Mouse (Mus musculus) kidney, embryonic 16.5 days (tissue): Measurements from ENCODE around the gene Mapk8ip3. TPM values are rescaled to one million over a fixed set of nuclear protein-coding genes. Genes with fewer than 3 reads are reported as not detected.

Source experiments
- ATAC-seq: fragments of 200-750 bp; cut with Nextera tagmentation; 2 replicates; pipeline ENCODE4 v1.8.0; 2017; ENCODE audit warnings: moderate TSS enrichment; ENCODE audit not compliant: low FRiP score, low TSS enrichment
- H3K27ac ChIP-seq: fragments of 300-500 bp; sonication (generic); 2 replicates; pipeline ENCODE4 v1.5.1; 2014; ENCODE audit warnings: low read length
- H3K27me3 ChIP-seq: fragments of 300-500 bp; sonication (generic); 2 replicates; pipeline ENCODE4 v1.6.1; 2014; ENCODE audit warnings: low read length, control low read depth, mixed read lengths; ENCODE audit not compliant: insufficient read depth
- H3K36me3 ChIP-seq: fragments of 300-500 bp; sonication (generic); 2 replicates; pipeline ENCODE4 v1.6.1; 2014; ENCODE audit warnings: low read length, control low read depth, mixed read lengths; ENCODE audit not compliant: insufficient read depth
- H3K4me1 ChIP-seq: fragments of 300-500 bp; sonication (generic); 2 replicates; pipeline ENCODE4 v1.6.1; 2014; ENCODE audit warnings: low read length, control low read depth, mixed read lengths; ENCODE audit not compliant: insufficient read depth
- H3K4me2 ChIP-seq: fragments of 300-500 bp; sonication (generic); replicated peaks from 2 replicates; pipeline ENCODE4 v1.6.1; 2014; ENCODE audit warnings: low read depth, low read length
- H3K4me3 ChIP-seq: fragments of 300-500 bp; sonication (generic); 2 replicates; pipeline ENCODE4 v1.5.1; 2014; ENCODE audit warnings: mild to moderate bottlenecking, low read length
- H3K9ac ChIP-seq: fragments of 300-500 bp; sonication (generic); replicated peaks from 2 replicates; pipeline ENCODE4 v1.6.1; 2014; ENCODE audit warnings: low read length
- H3K9me3 ChIP-seq: fragments of 300-500 bp; sonication (generic); 2 replicates; pipeline ENCODE4 v1.6.1; 2016; ENCODE audit warnings: low read length, control low read depth
- WGBS: fragments of 180-500 bp; shearing (Covaris S2); extraction: QIAGEN DNeasy Blood & Tissue Kit; methylation state at CpG from one replicate; pipeline ENCODE4 v1.1.7; 2014; 5-methylcytosine and 5-hydroxymethylcytosine counted together
- polyA plus RNA-seq: library from polyadenylated mRNA; unstranded; fragments of >200 nt; fragmentation: Nextera tagmentation; extraction: Ambion mirVana; gene quantifications from 2 replicates; pipeline ENCODE4 v1.2.1, GENCODE M21; 2015

Mapk8ip3 gene
- polyA plus RNA-seq, 1 experiment from 2014 or later, result 30.1 TPM

DNA sequence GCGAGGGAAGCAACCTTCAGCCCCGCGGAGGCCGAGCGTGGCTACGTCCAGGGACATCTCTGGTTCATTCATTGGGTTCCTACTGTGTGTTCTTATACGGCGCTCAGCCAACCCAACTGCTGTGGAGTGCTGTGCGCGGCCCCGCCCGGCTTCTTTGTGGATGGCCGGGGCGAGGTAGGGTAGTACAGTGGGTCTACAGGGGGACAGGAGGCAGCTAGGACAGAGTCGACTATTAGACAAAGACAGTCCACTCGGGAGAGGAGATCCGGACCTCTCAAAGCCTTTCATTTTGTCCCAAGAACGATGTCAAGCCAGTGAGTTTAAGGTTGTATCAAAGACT lies 49.9 kb downstream of the Mapk8ip3 start:
- H3K4me2 ChIP-seq, result peak overlapping the region; percentile 84
- no peaks in the 10 kb centered on the region for H3K27me3 ChIP-seq
- peak; percentile 43 for ATAC-seq
- H3K27ac ChIP-seq, result peak overlapping the region; percentile 76; the same call in 1 of the 2 replicates
- 2% methylated on average over 18 of the region's 18 CpGs for WGBS
- peaks cover 17% of the 10 kb centered on the region for H3K4me1 ChIP-seq
- peak overlapping the region; percentile 89 for H3K9ac ChIP-seq
- no peaks in the 10 kb centered on the region for H3K9me3 ChIP-seq
- H3K4me3 ChIP-seq, result peak overlapping the region; percentile 84
- H3K36me3 ChIP-seq, result peaks cover 19% of the 10 kb centered on the region

DNA sequence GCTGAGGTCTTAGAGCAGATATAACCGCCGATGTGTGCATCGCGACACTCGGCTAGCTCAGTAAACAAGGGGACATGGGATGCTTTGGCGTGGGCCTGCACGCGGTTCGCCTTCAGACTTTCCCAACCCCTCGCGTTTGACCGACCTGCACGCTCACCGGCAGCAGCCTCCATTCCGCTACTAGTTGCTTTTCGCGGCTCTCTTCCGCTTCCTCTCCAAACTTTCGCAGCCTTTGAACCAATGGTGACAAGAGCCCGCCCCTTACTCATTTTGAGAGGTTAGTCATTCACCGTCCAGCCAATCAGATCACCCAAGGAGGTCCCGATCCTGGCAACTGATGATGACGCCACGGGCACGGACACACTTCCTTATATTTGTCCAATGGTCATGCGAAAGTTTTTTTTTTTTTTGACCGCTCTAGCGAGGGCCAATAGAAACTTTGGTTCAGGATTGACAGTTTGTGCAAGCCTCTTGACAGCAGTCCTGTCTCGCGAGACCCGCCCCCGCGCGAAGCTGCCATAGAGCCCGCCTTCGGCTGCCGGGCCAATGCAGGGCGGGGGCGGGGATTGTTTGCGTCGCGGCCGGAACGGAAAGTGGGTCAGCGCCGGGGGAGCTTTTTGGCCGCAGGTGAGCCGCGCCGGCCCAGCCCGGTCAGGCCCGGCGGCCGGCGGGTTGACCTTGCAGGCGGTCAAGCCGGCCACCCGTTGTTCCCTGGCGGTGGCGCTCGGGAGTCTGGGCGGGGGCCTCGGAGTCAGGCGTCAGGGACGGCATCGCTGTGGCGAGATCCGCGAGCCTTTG lies 50.4 kb downstream of the Mapk8ip3 start, which contains the start of the genes Nubp2 and Spsb3:
Gene Nubp2 (minus strand): TSS at position 216 of the 798 bp plus-strand sequence.
Gene Spsb3 (plus strand): TSS at position 510 of the 798 bp plus-strand sequence.
- Histone ChIP-seq H3K4me1 (peaks cover 17% of the 10 kb centered on the region), H3K9ac (peak within 1 kb of the TSS; percentile 89), H3K9me3 (no peaks in the 10 kb centered on the region), H3K36me3 (peaks cover 15% of the 10 kb centered on the region), H3K27me3 (no peaks in the 10 kb centered on the region), H3K27ac (peak within 1 kb of the TSS; percentile 76; the same call in 1 of the 2 replicates), H3K4me3 (peak within 1 kb of the TSS; percentile 84), H3K4me2 (peak within 1 kb of the TSS; percentile 84)
- under 1% methylated on average over 68 of the region's 69 CpGs for WGBS
- peak; percentile 97 for ATAC-seq

DNA sequence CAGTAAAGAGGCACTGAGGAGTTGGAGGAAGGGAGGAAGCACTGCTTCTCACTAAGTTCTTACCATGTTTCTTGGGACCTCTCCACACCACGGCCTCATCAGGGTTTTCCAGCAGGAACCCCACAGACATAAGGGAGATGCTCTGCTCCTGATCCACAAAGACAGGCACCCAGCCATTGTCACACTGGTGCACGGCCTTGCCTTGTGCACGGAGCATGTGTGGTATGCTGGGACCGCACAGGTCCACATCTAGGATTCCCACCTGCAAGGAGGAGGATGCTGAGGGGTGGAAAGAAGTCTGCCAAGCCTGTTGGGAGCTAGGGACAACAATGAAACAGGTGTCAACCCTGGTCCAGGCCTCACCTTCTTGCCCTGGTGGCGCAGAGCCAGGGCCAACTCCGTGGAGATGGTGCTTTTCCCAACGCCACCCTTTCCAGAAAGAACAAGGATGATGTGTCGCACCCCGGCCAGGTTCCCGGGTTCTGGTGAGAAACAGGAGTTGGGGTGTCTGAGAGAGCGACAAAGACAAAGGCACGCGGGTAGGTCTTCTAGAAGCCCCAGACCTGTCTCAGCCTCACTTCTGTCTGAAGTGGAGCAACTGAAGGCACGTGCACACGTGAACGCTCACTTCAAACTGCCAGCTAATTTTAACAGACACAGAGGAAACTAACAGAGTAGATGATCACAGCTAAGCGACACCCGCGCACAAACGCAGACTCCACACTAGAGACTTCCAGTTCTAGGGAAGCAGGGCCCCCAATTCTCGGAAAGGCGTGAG lies 51.2 kb downstream of the Mapk8ip3 start:
- peak overlapping the region; percentile 71 for H3K9ac ChIP-seq
- WGBS, result 25% methylated on average over 22 of the region's 22 CpGs

DNA sequence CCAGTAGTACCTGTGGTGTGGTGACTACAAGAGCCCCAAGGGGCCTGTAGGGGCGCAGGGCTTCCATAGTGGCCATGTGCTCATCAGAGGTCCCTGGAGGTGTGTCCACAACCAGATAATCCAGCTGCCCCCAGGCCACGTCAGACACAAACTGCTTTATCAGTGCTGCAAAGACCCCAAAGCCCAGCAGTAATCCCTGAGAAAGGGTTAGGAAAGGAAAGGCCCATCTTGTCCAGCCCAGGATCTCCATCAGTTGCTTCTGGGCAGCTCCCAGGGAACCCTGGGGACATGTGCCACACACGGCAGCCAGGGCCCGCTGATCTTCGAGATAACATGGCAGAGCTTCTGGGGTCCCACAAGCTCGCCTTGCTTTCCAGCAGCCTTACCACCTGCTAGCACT lies 52.4 kb downstream of the Mapk8ip3 start:
- Histone ChIP-seq H3K4me3 (no peak overlapping the region), H3K36me3 (0 out of 2 replicates have a peak, but pooled peaks cover 3% of the 10 kb centered on the region), H3K27me3 (no peaks in the 10 kb centered on the region), H3K9ac (no peak overlapping the region), H3K27ac (no peak overlapping the region), H3K4me2 (no peak overlapping the region), H3K4me1 (peaks cover 17% of the 10 kb centered on the region), H3K9me3 (no peaks in the 10 kb centered on the region)
- no peak for ATAC-seq
- WGBS, result 86% methylated on average over 6 of the region's 6 CpGs

More for the DNA sequence above, 51.2 kb downstream of the Mapk8ip3 start:
- no peak for ATAC-seq
- Histone ChIP-seq H3K4me1 (peaks cover 17% of the 10 kb centered on the region), H3K4me3 (peak overlapping the region; percentile 84), H3K9me3 (no peaks in the 10 kb centered on the region), H3K27ac (no peak overlapping the region), H3K27me3 (no peaks in the 10 kb centered on the region), H3K4me2 (peak overlapping the region; percentile 64), H3K36me3 (peaks cover 8% of the 10 kb centered on the region; the same call in 1 of the 2 replicates)

DNA sequence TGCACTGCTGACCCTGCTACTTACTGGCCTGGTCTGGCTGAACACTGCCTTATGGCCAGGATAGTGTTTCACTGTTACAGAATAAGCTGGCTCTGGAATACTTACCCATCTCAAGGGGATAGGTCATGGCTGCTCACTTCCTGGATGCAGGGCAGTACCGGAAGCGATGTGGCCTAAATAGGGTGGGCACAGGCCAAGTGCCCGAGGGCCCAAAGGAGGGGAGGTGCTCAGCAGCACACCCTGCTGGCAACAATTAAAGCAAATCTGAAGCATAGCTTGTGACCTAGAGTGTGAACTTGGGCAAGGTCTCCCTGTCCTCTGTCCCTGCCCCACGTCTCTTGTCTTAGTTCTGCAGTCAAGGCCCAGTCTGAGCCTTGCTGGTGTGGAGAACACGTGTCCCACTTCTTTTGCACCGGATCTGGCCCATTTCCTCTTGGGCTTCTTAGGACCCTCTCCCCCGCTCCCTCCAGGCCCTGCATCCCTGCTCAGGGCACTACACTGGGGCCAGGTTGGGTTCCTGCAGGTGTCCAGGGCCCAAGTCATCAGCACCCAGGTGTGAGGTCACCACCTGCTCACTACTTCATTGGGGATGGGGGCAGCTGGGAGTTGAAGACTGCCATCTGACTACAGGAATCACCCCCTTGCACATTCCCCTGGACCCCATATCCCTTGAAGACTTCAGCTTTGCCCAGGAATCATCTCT lies 54.9 kb downstream of the Mapk8ip3 start:
- H3K4me2 ChIP-seq, result no peak overlapping the region
- no peak for ATAC-seq
- H3K4me3 ChIP-seq, result no peak overlapping the region
- no peaks in the 10 kb centered on the region for H3K9me3 ChIP-seq
- H3K9ac ChIP-seq, result no peak overlapping the region
- WGBS, result 44% methylated on average over 7 of the region's 7 CpGs
- H3K27me3 ChIP-seq, result no peaks in the 10 kb centered on the region
- 0 out of 2 replicates have a peak, but pooled peaks cover 3% of the 10 kb centered on the region for H3K36me3 ChIP-seq
- no peak overlapping the region for H3K27ac ChIP-seq
- peaks cover 6% of the 10 kb centered on the region for H3K4me1 ChIP-seq

DNA sequence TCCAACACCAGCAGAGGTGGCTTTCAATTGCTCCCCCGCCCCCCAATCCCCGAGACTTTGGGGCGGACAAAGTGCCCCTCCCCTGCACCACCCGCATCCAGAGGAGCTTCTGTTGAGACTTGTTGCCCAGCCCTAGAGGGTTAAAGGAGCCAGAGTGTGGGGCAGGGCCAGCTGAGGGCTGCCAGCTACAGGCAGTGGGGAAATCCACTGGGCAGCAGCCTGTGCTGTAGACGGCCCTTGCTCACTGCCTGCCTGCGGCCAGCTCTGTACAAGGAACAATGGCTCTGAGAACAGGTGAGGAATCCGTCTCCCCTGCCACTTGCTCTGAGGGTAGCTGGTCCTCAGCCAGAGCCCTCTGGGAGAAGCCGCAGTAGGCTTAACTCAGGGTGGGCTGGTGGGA lies 58.2 kb downstream of the Mapk8ip3 start:
- H3K4me1 ChIP-seq, result no peaks in the 10 kb centered on the region
- H3K9me3 ChIP-seq, result no peaks in the 10 kb centered on the region
- peak overlapping the region; percentile 43; the same call in 1 of the 2 replicates for H3K9ac ChIP-seq
- no peak for ATAC-seq
- 70% methylated on average over 8 of the region's 8 CpGs for WGBS
- no peak overlapping the region for H3K4me3 ChIP-seq
- H3K27me3 ChIP-seq, result no peaks in the 10 kb centered on the region
- H3K36me3 ChIP-seq, result 0 out of 2 replicates have a peak, but pooled peaks cover 3% of the 10 kb centered on the region
- H3K27ac ChIP-seq, result no peak overlapping the region
- H3K4me2 ChIP-seq, result no peak overlapping the region

DNA sequence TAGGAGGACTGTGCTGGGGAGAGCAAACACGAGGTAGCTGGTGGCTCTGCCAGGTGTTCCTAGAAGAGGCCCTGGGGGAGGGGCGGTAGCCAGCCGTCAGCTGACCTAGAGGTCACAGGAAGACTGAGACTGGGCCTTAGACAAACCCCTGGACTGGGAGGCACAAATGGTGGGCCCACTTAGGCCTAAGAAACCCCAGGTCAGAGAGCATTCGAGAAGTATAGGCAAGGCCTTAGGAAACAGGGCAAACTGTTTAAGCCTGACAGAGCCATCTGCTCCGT lies 58.7 kb downstream of the Mapk8ip3 start:
- 0 out of 2 replicates have a peak, but pooled peaks cover 3% of the 10 kb centered on the region for H3K36me3 ChIP-seq
- H3K4me1 ChIP-seq, result no peaks in the 10 kb centered on the region
- H3K9me3 ChIP-seq, result no peaks in the 10 kb centered on the region
- H3K9ac ChIP-seq, result peak overlapping the region; percentile 43; the same call in 1 of the 2 replicates
- H3K4me2 ChIP-seq, result no peak overlapping the region
- no peak overlapping the region for H3K4me3 ChIP-seq
- no peaks in the 10 kb centered on the region for H3K27me3 ChIP-seq
- ATAC-seq, result no peak
- H3K27ac ChIP-seq, result peak overlapping the region; percentile 54
- WGBS, result 26% methylated on average over 5 of the region's 5 CpGs

DNA sequence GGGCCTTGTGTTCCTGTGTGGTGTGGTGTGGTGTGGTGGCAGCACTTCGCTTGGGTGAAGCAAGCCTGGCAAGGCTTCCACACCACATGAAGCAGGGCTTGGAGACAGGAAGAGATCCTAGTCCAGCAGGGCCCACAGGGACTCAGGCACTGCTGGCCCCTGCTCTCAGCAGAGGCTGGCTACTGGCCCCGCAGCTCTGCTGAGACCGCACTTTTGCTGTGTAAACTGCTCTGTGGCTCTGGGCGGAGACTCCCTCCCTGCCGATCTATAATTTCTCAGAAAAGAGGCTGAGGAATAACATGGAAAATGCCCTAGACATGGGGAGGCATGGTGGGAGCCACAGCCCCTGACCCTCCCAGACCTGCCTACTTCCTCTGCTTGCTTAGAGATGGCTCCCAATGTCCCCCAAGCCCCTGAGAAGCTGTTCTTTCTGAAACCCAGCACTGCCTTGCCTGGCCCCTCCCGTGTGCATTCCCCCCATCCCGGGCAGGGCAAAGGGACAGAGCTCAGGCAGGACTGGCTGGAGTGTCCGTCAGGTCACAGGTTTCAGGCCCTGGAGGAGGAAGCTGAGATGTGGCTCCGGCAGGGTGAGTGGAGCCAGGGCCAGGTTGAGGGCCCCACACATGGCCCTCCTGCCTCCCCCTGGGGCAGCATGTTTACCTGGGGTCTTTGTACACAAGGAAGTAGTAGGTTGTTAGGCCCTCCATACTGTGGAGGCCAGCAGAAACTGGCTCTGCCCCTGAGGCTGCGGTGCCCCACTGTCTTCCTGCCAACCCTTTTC lies 59.3 kb downstream of the Mapk8ip3 start:
- Histone ChIP-seq H3K27me3 (no peaks in the 10 kb centered on the region), H3K36me3 (no peaks in the 10 kb centered on the region), H3K4me1 (no peaks in the 10 kb centered on the region), H3K9me3 (no peaks in the 10 kb centered on the region), H3K9ac (peak overlapping the region; percentile 43; the same call in 1 of the 2 replicates), H3K27ac (peak overlapping the region; percentile 54), H3K4me2 (no peak overlapping the region), H3K4me3 (no peak overlapping the region)
- peak; percentile 52; the same call in 1 of the 2 replicates for ATAC-seq
- 56% methylated on average over 10 of the region's 10 CpGs for WGBS

DNA sequence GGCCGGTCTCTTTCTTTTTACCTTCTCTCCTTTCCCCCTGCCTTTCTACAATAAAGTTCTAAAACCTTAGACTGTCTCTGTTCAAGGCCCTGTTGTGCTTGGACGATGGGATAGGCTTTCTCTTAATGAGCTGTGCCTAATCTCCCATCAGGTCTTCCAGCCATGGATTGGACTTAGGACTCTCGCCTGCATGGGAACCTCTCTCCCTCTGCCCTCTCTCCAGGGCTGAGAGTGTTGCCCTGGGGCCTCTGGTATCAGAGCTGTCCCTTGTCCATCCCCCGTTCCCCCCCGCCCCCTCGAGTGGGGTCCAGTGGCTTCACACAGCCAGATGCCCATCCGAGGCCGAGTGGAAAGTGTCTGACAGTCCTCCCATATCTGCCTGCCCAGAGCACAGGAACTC lies 61.8 kb downstream of the Mapk8ip3 start:
- Histone ChIP-seq H3K27me3 (no peaks in the 10 kb centered on the region), H3K36me3 (no peaks in the 10 kb centered on the region), H3K27ac (no peak overlapping the region), H3K4me3 (no peak overlapping the region), H3K4me2 (no peak overlapping the region), H3K9ac (no peak overlapping the region), H3K4me1 (no peaks in the 10 kb centered on the region), H3K9me3 (no peaks in the 10 kb centered on the region)
- WGBS, result 78% methylated on average over 8 of the region's 8 CpGs
- ATAC-seq, result no peak
